In the genomic region with DNA sequence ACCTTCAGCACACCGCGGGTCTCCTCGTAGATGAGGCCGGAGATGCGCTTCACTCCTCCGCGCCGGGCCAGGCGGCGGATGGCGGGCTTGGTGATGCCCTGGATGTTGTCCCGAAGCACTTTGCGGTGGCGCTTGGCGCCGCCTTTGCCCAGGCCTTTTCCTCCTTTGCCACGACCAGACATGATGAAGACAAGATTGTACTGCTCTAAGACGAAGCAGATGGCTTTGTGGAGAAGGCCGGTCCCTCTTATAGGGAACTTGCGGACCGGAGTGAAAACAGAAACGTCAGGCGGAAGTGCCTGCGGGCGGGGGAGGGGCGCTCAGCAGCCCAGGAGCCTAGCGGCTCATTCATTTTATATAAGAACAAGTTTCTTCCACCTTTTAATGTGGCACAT, we compare ENCODE assay signal across 8 mouse cellular contexts. TPM values are rescaled to one million over a fixed set of nuclear protein-coding genes. Genes with fewer than 3 reads are reported as not detected.
DNase-seq lines count a peak whose midpoint lies in the region; ATAC-seq and TF ChIP-seq lines count a peak whose summit lies in the region.
"Not testable (repeated sequence)": the region's sequence is repeated elsewhere in the genome, so short reads cannot be mapped to it uniquely, and the experiment has no call there.

Hist1h4i (minus strand) TSS at position 221 of the 395 bp plus-strand sequence.

- H3K4me1 ChIP-seq in heart, embryonic 13.5 days: peaks cover 46% of the 10 kb centered on the region
- H3K4me1 ChIP-seq in kidney, postnatal 0 days (replicated peaks; ENCODE audit: insufficient read depth, low read length): peaks cover 11% of the 10 kb centered on the region; the same call in 1 of the 2 replicates
- peaks cover 14% of the 10 kb centered on the region for H3K4me1 ChIP-seq in liver, adult 2 months (ENCODE audit: control insufficient read depth, insufficient read depth, low read length)

- H3K27ac ChIP-seq in heart, embryonic 13.5 days (replicated peaks): peak within 1 kb of the TSS; percentile 91
- H3K27ac ChIP-seq in kidney, postnatal 0 days: peak within 1 kb of the TSS; percentile 87
- H3K27ac ChIP-seq in liver, adult 2 months (replicated peaks; ENCODE audit: insufficient read depth, low read depth, low read length): peak within 1 kb of the TSS; percentile 74; the same call in 1 of the 2 replicates

- H3K27me3 ChIP-seq in heart, embryonic 13.5 days (replicated peaks); kidney, postnatal 0 days (ENCODE audit: insufficient read depth, low read length); liver, adult 2 months (ENCODE audit: control insufficient read depth, insufficient read depth, low read length): not testable (repeated sequence)

- not testable (repeated sequence) for H3K36me3 ChIP-seq in heart, embryonic 13.5 days; kidney, postnatal 0 days (ENCODE audit: insufficient read depth, low read length); liver, adult 2 months (ENCODE audit: control insufficient read depth, insufficient read depth, low read length)

- peak within 1 kb of the TSS; percentile 55 for H3K4me3 ChIP-seq in heart, embryonic 13.5 days
- peak within 1 kb of the TSS; percentile 33 for H3K4me3 ChIP-seq in kidney, postnatal 0 days (replicated peaks; ENCODE audit: low read depth, low read length)
- peak within 1 kb of the TSS; percentile 61 for H3K4me3 ChIP-seq in liver, adult 2 months (ENCODE audit: insufficient read depth, low read depth, low read length)

- TF ChIP-seq CTCF in kidney, postnatal 0 days (IDR thresholded peaks at IDR 0.05; ENCODE audit: low read depth); liver, adult 2 months (IDR thresholded peaks at IDR 0.05; ENCODE audit: low read depth, low read length): not testable (repeated sequence)

- TF ChIP-seq POLR2A in liver, adult 2 months (IDR thresholded peaks at IDR 0.05; ENCODE audit: extremely low read depth, insufficient read depth, low read length): peak; percentile 86

- peak within 1 kb of the TSS; percentile 83 for H3K9ac ChIP-seq in heart, embryonic 13.5 days
- peak within 1 kb of the TSS; percentile 65 for H3K9ac ChIP-seq in kidney, postnatal 0 days (ENCODE audit: low read depth, low read length)
- H3K9ac ChIP-seq in liver, adult 2 months (ENCODE audit: low read depth, low read length): peak within 1 kb of the TSS; percentile 0

- peak; percentile 65 for ATAC-seq in heart, embryonic 13.5 days (ENCODE audit: extremely low read depth, insufficient number of reproducible peaks, low FRiP score, low TSS enrichment)
- peak; percentile 64 for ATAC-seq in kidney, postnatal 0 days (replicated peaks; ENCODE audit: low FRiP score, low read depth)
- ATAC-seq in monocyte, adult 5-6 weeks (replicated peaks; ENCODE audit: insufficient number of reproducible peaks, low FRiP score, low TSS enrichment, poor library complexity, severe bottlenecking): peak; percentile 84

- WGBS in heart, embryonic 13.5 days: under 1% methylated on average over 26 of the region's 27 CpGs
- WGBS in kidney, postnatal 0 days: under 1% methylated on average over 22 of the region's 27 CpGs
- 1% methylated on average over 23 of the region's 27 CpGs for whole genome bisulfite sequencing in liver, adult 2 months

- H3K4me2 ChIP-seq in heart, embryonic 13.5 days: peak within 1 kb of the TSS; percentile 89
- H3K4me2 ChIP-seq in kidney, postnatal 0 days (ENCODE audit: low read length): peak within 1 kb of the TSS; percentile 49

- peak; percentile 94 for DNase-seq in CD4-positive, CD25-positive, alpha-beta regulatory T cell, adult 2 months (ENCODE audit: low read depth, low spot score)
- peak; percentile 96 for DNase-seq in c-Kit-negative CD71-positive TER-119-positive erythroid progenitor cells, embryonic 14.5 days (ENCODE audit: low read depth, low spot score)
- peak; percentile 85 for DNase-seq in fibroblast of lung, adult 2 months (ENCODE audit: low read depth)
- peak; percentile 93 for DNase-seq in kidney, postnatal 0 days (ENCODE audit: low spot score)
- peak; percentile 81 for DNase-seq in liver, adult 2 months (ENCODE audit: extremely low read depth, low read depth, low spot score)
- DNase-seq in spleen, postnatal 36 days (ENCODE audit: low spot score in 2 of 2): peak; percentile 96 to 97

- not testable (repeated sequence) for H3K9me3 ChIP-seq in heart, embryonic 13.5 days; kidney, postnatal 0 days (replicated peaks; ENCODE audit: low read length)

- H3K79me2 ChIP-seq in liver, adult 2 months (ENCODE audit: control insufficient read depth, insufficient read depth, low read length): not testable (repeated sequence)

RNA-seq across cellular contexts. Expression of gene Hist1h4i, which starts in this region (rescaled TPM):
- 10.8 and 11.3 TPM in 2 replicates for polyA plus RNA-seq in heart, embryonic 13.5 days (2015; fragmentation: Nextera tagmentation; extraction: Ambion mirVana)
- polyA plus RNA-seq in kidney, postnatal 0 days (2015; fragmentation: Nextera tagmentation; extraction: Ambion mirVana): 15.3 and 17.2 TPM in 2 replicates
- total RNA-seq in liver, adult 2 months (2014; rRNA removed): 6.8 and 9.2 TPM in 2 replicates
- polyA plus RNA-seq in liver, adult 2 months (2012; rRNA removed): 5.2 and 12.3 TPM in 2 replicates
- total RNA-seq in monocyte, adult 5-6 weeks (2017): 13.3 to 29.5 TPM (median 23.6 TPM) in 3 replicates

Comparison
In these comparisons a context has a peak if more than half of its experiments do, and no peak if none do; other contexts are left out.
1. Peak in every context shown above with its lines: DNase-seq, ATAC-seq, H3K4me3 ChIP-seq and H3K27ac ChIP-seq.
2. H3K9ac ChIP-seq: peak in every context shown above with its lines; median percentile 83 in heart, embryonic 13.5 days; 65 in kidney, postnatal 0 days; 0 in liver, adult 2 months.